Mouse (Mus musculus): ENCODE measurements at regions not wholly inside any gene's neighbourhood (a gene's known extent, or its start where the extent isn't known, plus 50 kb on each side); places are given as distances from the start of the nearest gene placed in this dataset.
A peak's percentile ranks its signal among the peaks of the same experiment; 100 is the strongest.

DNA sequence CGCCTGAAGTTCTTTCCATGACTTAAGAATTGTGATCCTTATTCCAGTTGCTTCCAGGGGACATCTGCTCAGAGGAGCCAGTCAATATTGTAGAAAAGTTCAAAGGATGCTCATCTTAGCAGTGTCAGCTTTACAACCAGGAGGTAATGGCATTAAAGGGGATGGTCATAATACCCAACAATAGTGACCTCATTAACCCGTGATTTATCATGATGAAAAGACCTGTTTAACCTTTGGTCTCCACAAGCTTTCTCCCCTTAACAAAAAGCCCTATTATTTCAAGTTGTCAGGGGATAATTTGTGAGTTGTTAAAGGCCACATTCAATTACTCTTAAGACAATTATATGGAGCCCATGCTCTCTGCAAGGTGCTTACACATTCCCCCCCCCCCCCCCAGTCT, 54.3 kb upstream of the Htatip2 start:
- DNase-seq (ENCODE audit: low read depth, low spot score) = peak; percentile 44

DNA sequence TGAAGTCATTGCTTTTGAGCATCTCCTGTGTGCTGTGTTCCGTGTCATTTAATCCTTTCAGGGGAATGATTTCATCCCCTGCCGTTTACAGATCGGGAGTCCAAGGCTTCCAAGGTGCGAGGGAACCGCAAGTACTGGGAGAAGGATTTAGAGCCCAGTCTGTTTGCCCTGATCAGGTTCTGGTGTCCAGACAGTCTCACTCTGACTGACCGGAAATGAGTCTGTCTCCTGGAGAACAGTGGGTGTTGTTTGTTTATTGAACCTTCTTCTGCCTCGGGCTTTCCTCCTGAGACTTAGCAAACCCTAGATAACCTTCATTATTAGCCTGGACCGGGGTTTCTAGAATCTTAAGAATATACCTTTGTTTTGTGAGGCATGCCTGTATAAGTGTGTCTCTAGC, 58.2 kb upstream of the Htatip2 start:
- DNase-seq (ENCODE audit: low read depth, low spot score) = no peak

DNA sequence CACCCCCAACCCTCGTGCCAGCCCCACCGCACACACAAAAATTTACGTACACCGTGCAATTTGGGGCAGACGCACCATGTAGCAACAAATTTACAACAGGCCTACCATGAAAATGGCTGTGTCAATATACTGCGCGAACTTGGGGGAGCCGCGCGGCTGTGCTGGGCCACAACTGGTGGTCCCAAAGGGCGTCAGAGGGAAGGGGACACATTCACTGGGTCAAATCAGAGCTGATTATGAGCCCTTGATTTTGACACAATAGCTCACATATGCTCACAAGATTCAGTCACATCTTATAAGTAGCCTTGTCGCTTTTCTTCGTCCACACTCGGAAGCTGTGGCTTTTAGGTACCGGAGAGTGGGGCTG, 58.9 kb upstream of the Htatip2 start:
- DNase-seq (ENCODE audit: low read depth, low spot score) = no peak

DNA sequence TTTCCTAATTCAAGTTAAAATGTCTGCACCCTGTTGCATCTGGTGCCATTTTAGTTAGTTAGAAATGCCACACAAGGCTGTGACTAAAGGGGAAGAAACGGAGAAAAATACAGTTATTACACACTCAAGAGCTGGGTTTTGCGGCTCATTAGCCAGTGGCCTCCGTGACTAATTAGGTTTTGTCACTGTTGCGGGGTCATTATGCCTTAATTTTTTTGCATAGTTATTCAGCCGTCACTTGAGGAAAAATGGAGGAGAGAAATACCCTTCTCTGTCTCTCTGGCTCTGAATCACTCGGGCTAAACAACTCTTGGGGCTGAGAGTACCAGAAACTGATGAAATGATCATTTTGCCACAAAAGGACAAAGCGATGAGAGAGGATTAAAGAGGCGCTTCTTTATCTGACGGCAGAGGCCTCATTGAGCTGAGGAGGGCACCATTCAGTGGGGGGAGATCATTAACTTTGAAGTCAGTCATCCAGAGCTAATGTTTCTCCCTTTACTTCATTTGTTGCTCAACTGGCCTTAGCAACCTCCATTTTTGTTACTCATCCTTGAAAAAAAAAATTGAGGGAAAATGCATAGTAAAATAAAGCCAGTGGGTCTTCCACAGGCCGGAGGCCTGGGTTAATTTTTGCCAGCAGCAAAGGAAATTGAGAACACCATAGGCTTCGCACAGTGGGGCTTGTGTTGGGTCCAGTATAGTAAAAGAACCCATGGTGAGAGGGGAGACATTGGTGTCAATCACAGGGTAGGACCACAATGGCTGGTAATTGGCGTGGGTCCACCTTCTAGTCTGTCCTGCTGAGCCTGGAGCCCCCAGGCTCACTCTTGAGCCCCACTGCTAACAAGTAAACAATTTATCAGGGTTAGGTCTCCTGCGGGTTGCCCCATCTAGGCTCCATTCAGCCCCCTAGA, 59.5 kb upstream of the Htatip2 start:
- DNase-seq (ENCODE audit: low read depth, low spot score) = no peak

DNA sequence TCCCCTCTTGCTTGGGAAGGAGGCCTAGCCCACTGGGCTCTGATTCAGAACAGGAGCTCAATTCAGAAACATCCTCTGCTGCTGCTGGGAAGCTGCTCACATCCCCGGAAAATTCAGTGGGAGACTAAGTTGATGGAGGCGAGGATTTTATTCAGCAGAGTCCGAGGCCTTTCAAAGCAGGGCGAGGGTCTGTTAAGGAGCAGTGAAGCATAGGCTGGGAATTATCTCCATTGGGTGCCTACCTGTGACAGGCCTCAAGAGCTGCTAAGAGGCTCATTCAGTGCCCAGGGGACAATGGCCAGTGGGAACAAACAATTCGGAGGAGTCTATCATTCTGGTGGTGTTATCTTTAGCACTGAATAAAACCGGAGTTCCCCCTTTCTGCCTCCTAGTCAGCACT, 59.6 kb upstream of the Dbx1 start:
- DNase-seq (ENCODE audit: low read depth, low spot score) = no peak

DNA sequence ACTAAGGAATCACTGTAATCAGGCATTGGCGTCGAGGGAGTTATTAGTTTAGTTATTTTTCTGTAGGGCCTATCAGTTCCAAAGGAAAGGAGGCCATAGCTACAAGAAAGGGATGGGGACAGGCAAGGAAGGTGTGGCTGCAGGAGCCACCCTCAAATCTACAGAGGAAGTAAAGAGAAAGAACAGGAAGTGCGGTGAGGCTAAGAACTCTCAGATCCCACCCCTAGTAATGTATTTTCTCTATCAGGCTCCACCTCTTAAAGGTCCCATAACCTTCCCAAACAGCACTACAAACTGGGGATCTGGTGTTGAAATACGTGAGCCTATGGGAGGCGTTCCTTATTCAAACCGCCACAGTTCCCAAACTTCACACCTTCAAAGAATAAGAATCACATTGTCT, 52.9 kb upstream of the Dbx1 start:
- no peak for DNase-seq (ENCODE audit: low read depth, low spot score)

DNA sequence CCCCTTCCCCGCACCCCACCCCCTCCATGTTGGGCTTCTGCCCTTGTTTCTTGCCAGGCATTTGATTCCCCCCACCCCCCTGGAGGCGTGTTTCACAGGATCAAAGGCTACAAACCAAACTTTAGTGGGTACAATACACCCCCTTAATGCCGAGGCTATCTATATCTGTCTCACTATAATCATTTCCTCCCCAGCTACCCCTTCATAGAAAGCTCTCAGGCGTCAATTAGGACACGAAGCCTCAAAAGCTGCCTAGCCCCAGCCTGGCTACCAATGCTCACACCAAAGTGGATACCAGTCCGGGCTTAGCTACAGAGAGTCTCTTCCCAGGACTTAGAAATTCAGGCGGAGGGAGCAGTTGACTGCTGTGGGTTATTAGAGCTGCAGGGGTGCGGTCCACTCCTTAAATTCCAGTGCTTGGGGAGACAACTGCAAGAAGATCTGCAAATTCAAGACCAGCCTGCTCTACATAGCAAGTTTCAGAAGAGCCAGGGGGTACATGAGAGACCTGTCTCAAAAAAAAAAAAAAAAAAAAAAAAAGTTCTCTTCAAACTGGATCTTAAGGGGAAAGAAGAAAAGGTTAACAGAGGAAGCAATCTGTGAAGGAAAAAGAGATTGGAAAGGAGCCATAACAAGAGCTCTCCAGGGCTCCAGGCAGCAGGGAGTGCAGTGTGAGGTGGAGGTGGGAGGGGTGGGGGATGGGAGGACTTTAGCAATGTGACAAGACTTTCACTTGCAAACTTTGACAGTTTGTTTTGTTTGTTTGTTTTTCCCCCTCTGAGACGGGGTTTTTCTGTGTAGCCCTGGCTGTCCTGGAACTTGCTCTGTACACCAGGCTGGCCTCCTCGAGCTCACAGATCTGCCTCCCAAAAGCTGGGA, 52.1 kb upstream of the Dbx1 start:
- DNase-seq (ENCODE audit: low read depth, low spot score) = no peak

DNA sequence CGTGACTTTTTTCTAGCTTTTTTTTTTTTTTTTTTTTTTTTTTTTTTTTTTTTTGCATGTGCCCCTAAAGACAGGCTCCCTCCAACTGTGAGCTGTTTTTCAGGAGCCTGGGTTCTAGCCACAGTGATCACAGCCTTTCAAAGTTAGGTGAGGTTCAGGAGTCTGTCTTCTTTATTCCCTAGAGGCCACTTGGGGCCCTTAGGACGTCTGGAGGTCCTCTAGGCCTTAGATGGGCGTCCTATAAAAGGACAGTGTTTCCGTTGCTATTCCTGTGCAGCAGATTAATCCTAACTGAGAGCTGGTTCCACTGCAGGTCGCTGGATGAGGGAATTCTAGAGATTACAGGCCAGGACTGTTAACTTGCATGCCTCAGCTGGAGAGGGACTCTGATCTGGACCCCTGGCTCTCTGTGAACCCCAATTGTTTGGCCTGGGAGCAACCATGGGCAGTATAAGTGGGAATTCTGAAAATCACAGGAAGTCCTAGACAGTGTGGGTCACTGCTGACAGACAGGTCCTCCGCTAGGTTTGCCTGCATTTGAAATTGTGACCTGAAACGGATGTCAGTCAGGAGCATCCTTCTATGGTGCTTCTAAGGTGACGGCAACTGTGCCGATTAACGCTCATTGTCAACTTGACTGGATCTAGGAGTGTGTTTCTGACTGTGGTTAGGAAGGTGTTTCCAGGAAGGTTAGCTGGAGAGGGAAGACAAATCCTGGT, 51.2 kb upstream of the Dbx1 start:
- no peak for DNase-seq (ENCODE audit: low read depth, low spot score)

DNA sequence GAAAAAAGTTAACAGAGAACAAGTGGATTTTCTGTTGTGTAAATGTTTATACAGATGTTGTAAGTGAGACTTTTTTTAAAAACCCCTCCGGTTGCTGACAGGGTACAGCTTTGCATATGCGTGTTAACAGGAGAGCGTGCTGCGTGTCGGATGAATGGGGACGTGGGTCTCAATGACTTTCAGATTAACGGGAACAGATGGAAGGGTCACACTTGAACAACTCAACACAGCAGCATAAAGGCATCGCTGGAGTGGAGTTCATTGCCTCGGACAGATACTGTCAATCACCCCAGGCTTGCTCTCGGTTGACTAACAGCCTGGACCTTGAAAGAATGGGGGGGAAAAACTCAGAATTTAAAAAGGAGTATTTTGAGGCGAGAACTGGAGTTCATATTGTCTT, 50.3 kb upstream of the Dbx1 start:
- no peak for DNase-seq (ENCODE audit: low read depth, low spot score)

Data from mesoderm, embryonic 11.5 days (tissue).